Mouse (Mus musculus) midbrain, embryonic 12.5 days (tissue): ENCODE measurements around the gene Zfp341. TPM values are rescaled to one million over a fixed set of nuclear protein-coding genes. Genes with fewer than 3 reads are reported as not detected.

Experiments
- ATAC-seq: fragments of 200-750 bp; cut with Nextera tagmentation; 2 replicates; pipeline ENCODE4 v1.8.0; 2017; ENCODE audit warnings: low read depth, moderate TSS enrichment, moderate library complexity; ENCODE audit not compliant: low FRiP score
- H3K27ac ChIP-seq: fragments of 300-500 bp; sonication (generic); replicated peaks from 2 replicates; pipeline ENCODE4 v1.5.1; 2016; ENCODE audit warnings: mild to moderate bottlenecking
- H3K27me3 ChIP-seq: fragments of 300-500 bp; sonication (generic); 2 replicates; pipeline ENCODE4 v1.6.1; 2016; ENCODE audit warnings: mild to moderate bottlenecking
- H3K36me3 ChIP-seq: fragments of 300-500 bp; sonication (generic); 2 replicates; pipeline ENCODE4 v1.6.1; 2016
- H3K4me1 ChIP-seq: fragments of 300-500 bp; sonication (generic); 2 replicates; pipeline ENCODE4 v1.6.1; 2016
- H3K4me2 ChIP-seq: fragments of 300-500 bp; sonication (generic); replicated peaks from 2 replicates; pipeline ENCODE4 v1.6.1; 2016; ENCODE audit warnings: mild to moderate bottlenecking, moderate library complexity
- H3K4me3 ChIP-seq: fragments of 300-500 bp; sonication (generic); 2 replicates; pipeline ENCODE4 v1.5.1; 2016; ENCODE audit warnings: mild to moderate bottlenecking
- H3K9ac ChIP-seq: fragments of 300-500 bp; sonication (generic); replicated peaks from 2 replicates; pipeline ENCODE4 v1.6.1; 2016; ENCODE audit warnings: mild to moderate bottlenecking, moderate library complexity
- H3K9me3 ChIP-seq: fragments of 300-500 bp; sonication (generic); 2 replicates; pipeline ENCODE4 v1.6.1; 2016; ENCODE audit warnings: mild to moderate bottlenecking
- WGBS: fragments of 180-500 bp; shearing (Covaris S2); methylation state at CpG from one replicate; pipeline ENCODE4 v1.1.7; 2016; 5-methylcytosine and 5-hydroxymethylcytosine counted together
- polyA plus RNA-seq: library from polyadenylated mRNA; unstranded; fragments of >200 nt; fragmentation: Nextera tagmentation; extraction: Ambion mirVana; gene quantifications from 2 replicates; pipeline ENCODE4 v1.2.1, GENCODE M21; 2016

Gene Zfp341
- polyA plus RNA-seq, 1 experiment from 2014 or later, result 1.4 TPM

GRCm38 (mm10) chr2:154617061-154617460 lies 4.0 kb downstream of the Zfp341 start:
- Histone ChIP-seq H3K4me1 (peaks cover 14% of the 10 kb centered on the region), H3K27ac (no peak overlapping the region), H3K27me3 (no peaks in the 10 kb centered on the region), H3K36me3 (no peaks in the 10 kb centered on the region), H3K9me3 (no peaks in the 10 kb centered on the region), H3K4me3 (no peak overlapping the region), H3K4me2 (no peak overlapping the region), H3K9ac (no peak overlapping the region)
- no peak for ATAC-seq
- WGBS, result 88% methylated on average over 3 of the region's 3 CpGs

GRCm38 (mm10) chr2:154621684-154622083 lies 8.6 kb downstream of the Zfp341 start:
- Histone ChIP-seq H3K36me3 (peaks cover 33% of the 10 kb centered on the region), H3K27me3 (no peaks in the 10 kb centered on the region), H3K9me3 (0 out of 2 replicates have a peak, but pooled peaks cover 4% of the 10 kb centered on the region), H3K4me1 (no peaks in the 10 kb centered on the region), H3K9ac (no peak overlapping the region), H3K4me2 (no peak overlapping the region), H3K27ac (no peak overlapping the region), H3K4me3 (no peak overlapping the region)
- no peak for ATAC-seq
- 81% methylated on average over 5 of the region's 5 CpGs for WGBS

- 0 out of 2 replicates have a peak, but pooled peaks cover 4% of the 10 kb centered on the region for H3K9me3 ChIP-seq
- no peak overlapping the region for H3K27ac ChIP-seq
- H3K4me3 ChIP-seq, result no peak overlapping the region
- no peak overlapping the region for H3K9ac ChIP-seq
- no peaks in the 10 kb centered on the region for H3K4me1 ChIP-seq
- H3K4me2 ChIP-seq, result no peak overlapping the region
- no peaks in the 10 kb centered on the region for H3K27me3 ChIP-seq
- ATAC-seq, result no peak
- H3K36me3 ChIP-seq, result peaks cover 39% of the 10 kb centered on the region
These were observed 11.0 kb downstream of the Zfp341 start for GRCm38 (mm10) chr2:154624137-154624536.

- ATAC-seq, result no peak
- H3K9ac ChIP-seq, result no peak overlapping the region
- H3K27me3 ChIP-seq, result no peaks in the 10 kb centered on the region
- no peak overlapping the region for H3K4me2 ChIP-seq
- no peak overlapping the region for H3K4me3 ChIP-seq
- no peak overlapping the region for H3K27ac ChIP-seq
- no peaks in the 10 kb centered on the region for H3K4me1 ChIP-seq
- H3K9me3 ChIP-seq, result no peaks in the 10 kb centered on the region
- WGBS, result 79% methylated on average over 5 of the region's 5 CpGs
- peaks cover 48% of the 10 kb centered on the region for H3K36me3 ChIP-seq
These were observed 17.4 kb downstream of the Zfp341 start for GRCm38 (mm10) chr2:154630531-154630930.

GRCm38 (mm10) chr2:154632203-154632780 lies 19.2 kb downstream of the Zfp341 start:
- Histone ChIP-seq H3K9ac (no peak overlapping the region), H3K27me3 (no peaks in the 10 kb centered on the region), H3K36me3 (peaks cover 50% of the 10 kb centered on the region), H3K9me3 (no peaks in the 10 kb centered on the region), H3K4me1 (no peaks in the 10 kb centered on the region), H3K27ac (no peak overlapping the region), H3K4me3 (no peak overlapping the region), H3K4me2 (no peak overlapping the region)
- ATAC-seq, result no peak
- WGBS, result 94% methylated on average over 16 of the region's 16 CpGs

- ATAC-seq, result no peak
- H3K27ac ChIP-seq, result no peak overlapping the region
- 94% methylated on average over 5 of the region's 5 CpGs for WGBS
- H3K4me3 ChIP-seq, result no peak overlapping the region
- H3K4me2 ChIP-seq, result no peak overlapping the region
- H3K9ac ChIP-seq, result no peak overlapping the region
- no peaks in the 10 kb centered on the region for H3K27me3 ChIP-seq
- peaks cover 56% of the 10 kb centered on the region for H3K36me3 ChIP-seq
- 0 out of 2 replicates have a peak, but pooled peaks cover 3% of the 10 kb centered on the region for H3K9me3 ChIP-seq
- H3K4me1 ChIP-seq, result no peaks in the 10 kb centered on the region
These were observed 20.1 kb downstream of the Zfp341 start for GRCm38 (mm10) chr2:154633039-154633742.

- Histone ChIP-seq H3K9ac (no peak overlapping the region), H3K27me3 (no peaks in the 10 kb centered on the region), H3K9me3 (peaks cover 4% of the 10 kb centered on the region; the same call in 1 of the 2 replicates), H3K36me3 (peaks cover 59% of the 10 kb centered on the region), H3K4me2 (no peak overlapping the region), H3K4me3 (no peak overlapping the region), H3K27ac (no peak overlapping the region), H3K4me1 (no peaks in the 10 kb centered on the region)
- WGBS, result 96% methylated on average over 9 of the region's 9 CpGs
- ATAC-seq, result no peak
These were observed 21.0 kb downstream of the Zfp341 start for GRCm38 (mm10) chr2:154633876-154634644.

GRCm38 (mm10) chr2:154635826-154636225 lies 22.7 kb downstream of the Zfp341 start:
- Histone ChIP-seq H3K27me3 (no peaks in the 10 kb centered on the region), H3K27ac (no peak overlapping the region), H3K4me2 (no peak overlapping the region), H3K4me3 (no peak overlapping the region), H3K9ac (no peak overlapping the region), H3K36me3 (peaks cover 54% of the 10 kb centered on the region), H3K9me3 (peaks cover 4% of the 10 kb centered on the region; the same call in 1 of the 2 replicates), H3K4me1 (no peaks in the 10 kb centered on the region)
- ATAC-seq, result no peak
- WGBS, result 97% methylated on average over 2 of the region's 2 CpGs

- no peaks in the 10 kb centered on the region for H3K4me1 ChIP-seq
- H3K4me3 ChIP-seq, result no peak overlapping the region
- 93% methylated on average over 3 of the region's 3 CpGs for WGBS
- no peak overlapping the region for H3K9ac ChIP-seq
- no peak overlapping the region for H3K27ac ChIP-seq
- no peak overlapping the region for H3K4me2 ChIP-seq
- no peak for ATAC-seq
- H3K9me3 ChIP-seq, result peaks cover 4% of the 10 kb centered on the region; the same call in 1 of the 2 replicates
- peaks cover 59% of the 10 kb centered on the region for H3K36me3 ChIP-seq
- H3K27me3 ChIP-seq, result no peaks in the 10 kb centered on the region
These were observed 25.4 kb downstream of the Zfp341 start for GRCm38 (mm10) chr2:154638521-154638920.

GRCm38 (mm10) chr2:154639115-154639514 lies 26.0 kb downstream of the Zfp341 start:
- no peak for ATAC-seq
- H3K36me3 ChIP-seq, result peaks cover 61% of the 10 kb centered on the region
- 95% methylated on average over 4 of the region's 4 CpGs for WGBS
- no peaks in the 10 kb centered on the region for H3K4me1 ChIP-seq
- no peak overlapping the region for H3K4me2 ChIP-seq
- no peak overlapping the region for H3K9ac ChIP-seq
- peaks cover 4% of the 10 kb centered on the region; the same call in 1 of the 2 replicates for H3K9me3 ChIP-seq
- H3K27me3 ChIP-seq, result no peaks in the 10 kb centered on the region
- no peak overlapping the region for H3K4me3 ChIP-seq
- H3K27ac ChIP-seq, result no peak overlapping the region

GRCm38 (mm10) chr2:154641176-154641575 lies 28.1 kb downstream of the Zfp341 start:
- no peak for ATAC-seq
- Histone ChIP-seq H3K9ac (no peak overlapping the region), H3K27me3 (no peaks in the 10 kb centered on the region), H3K4me3 (no peak overlapping the region), H3K4me2 (no peak overlapping the region), H3K9me3 (peaks cover 4% of the 10 kb centered on the region; the same call in 1 of the 2 replicates), H3K36me3 (peaks cover 59% of the 10 kb centered on the region), H3K27ac (no peak overlapping the region), H3K4me1 (no peaks in the 10 kb centered on the region)
- 80% methylated on average over 8 of the region's 8 CpGs for WGBS

GRCm38 (mm10) chr2:154642005-154642459 lies 28.9 kb downstream of the Zfp341 start:
- H3K36me3 ChIP-seq, result peaks cover 59% of the 10 kb centered on the region
- no peak overlapping the region for H3K4me2 ChIP-seq
- ATAC-seq, result no peak
- no peak overlapping the region for H3K9ac ChIP-seq
- no peaks in the 10 kb centered on the region for H3K27me3 ChIP-seq
- no peak overlapping the region for H3K27ac ChIP-seq
- no peaks in the 10 kb centered on the region for H3K4me1 ChIP-seq
- 97% methylated on average over 9 of the region's 9 CpGs for WGBS
- H3K9me3 ChIP-seq, result peaks cover 4% of the 10 kb centered on the region; the same call in 1 of the 2 replicates
- no peak overlapping the region for H3K4me3 ChIP-seq
